Mouse (Mus musculus): ENCODE measurements around the gene Calcoco1.
A peak's percentile ranks its signal among the peaks of the same experiment; 100 is the strongest.

The Calcoco1 gene

GRCm38 (mm10) chr15:102738434-102738833 is 16.5 kb upstream of the Calcoco1 start:
- no peak for DNase-seq (ENCODE audit: low read depth in 2 of 2, low spot score in 2 of 2)

DNA sequence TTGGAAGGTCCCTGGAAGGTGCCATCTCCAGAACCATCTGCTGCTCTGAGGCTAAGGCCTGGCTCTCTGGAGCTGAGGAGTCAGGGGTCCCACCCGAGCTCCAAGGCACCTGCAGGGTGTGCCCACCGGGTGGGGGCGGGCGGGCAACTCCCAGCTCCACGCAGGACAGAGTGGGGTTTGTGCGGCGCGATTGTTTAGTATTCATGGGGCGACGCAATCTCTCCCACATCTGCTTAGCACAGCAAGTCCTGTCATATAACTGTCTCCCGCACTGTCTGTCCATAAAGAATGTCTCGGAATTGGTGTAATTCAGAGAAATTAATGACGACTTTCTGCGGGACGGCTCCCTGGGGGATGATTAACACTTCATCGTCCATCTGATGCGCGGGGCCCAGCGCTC is 15.1 kb upstream of the Calcoco1 start:
- no peak for DNase-seq (ENCODE audit: low read depth in 2 of 2, low spot score in 2 of 2)

- no peak for DNase-seq (ENCODE audit: low read depth in 2 of 2, low spot score in 2 of 2)
These were observed 14.4 kb upstream of the Calcoco1 start for GRCm38 (mm10) chr15:102736127-102736944.

- no peak for DNase-seq (ENCODE audit: low read depth in 2 of 2, low spot score in 2 of 2)
These were observed 13.1 kb upstream of the Calcoco1 start for GRCm38 (mm10) chr15:102735031-102735430.

GRCm38 (mm10) chr15:102733759-102734531 is 12.0 kb upstream of the Calcoco1 start:
- no peak for DNase-seq (ENCODE audit: low read depth in 2 of 2, low spot score in 2 of 2)

GRCm38 (mm10) chr15:102733233-102733632 is 11.3 kb upstream of the Calcoco1 start:
- no peak for DNase-seq (ENCODE audit: low read depth in 2 of 2, low spot score in 2 of 2)

GRCm38 (mm10) chr15:102732406-102732805 is 10.4 kb upstream of the Calcoco1 start:
- no peak for DNase-seq (ENCODE audit: low read depth in 2 of 2, low spot score in 2 of 2)

- no peak for DNase-seq (ENCODE audit: low read depth in 2 of 2, low spot score in 2 of 2)
These were observed 6.0 kb upstream of the Calcoco1 start for GRCm38 (mm10) chr15:102727951-102728350.

DNA sequence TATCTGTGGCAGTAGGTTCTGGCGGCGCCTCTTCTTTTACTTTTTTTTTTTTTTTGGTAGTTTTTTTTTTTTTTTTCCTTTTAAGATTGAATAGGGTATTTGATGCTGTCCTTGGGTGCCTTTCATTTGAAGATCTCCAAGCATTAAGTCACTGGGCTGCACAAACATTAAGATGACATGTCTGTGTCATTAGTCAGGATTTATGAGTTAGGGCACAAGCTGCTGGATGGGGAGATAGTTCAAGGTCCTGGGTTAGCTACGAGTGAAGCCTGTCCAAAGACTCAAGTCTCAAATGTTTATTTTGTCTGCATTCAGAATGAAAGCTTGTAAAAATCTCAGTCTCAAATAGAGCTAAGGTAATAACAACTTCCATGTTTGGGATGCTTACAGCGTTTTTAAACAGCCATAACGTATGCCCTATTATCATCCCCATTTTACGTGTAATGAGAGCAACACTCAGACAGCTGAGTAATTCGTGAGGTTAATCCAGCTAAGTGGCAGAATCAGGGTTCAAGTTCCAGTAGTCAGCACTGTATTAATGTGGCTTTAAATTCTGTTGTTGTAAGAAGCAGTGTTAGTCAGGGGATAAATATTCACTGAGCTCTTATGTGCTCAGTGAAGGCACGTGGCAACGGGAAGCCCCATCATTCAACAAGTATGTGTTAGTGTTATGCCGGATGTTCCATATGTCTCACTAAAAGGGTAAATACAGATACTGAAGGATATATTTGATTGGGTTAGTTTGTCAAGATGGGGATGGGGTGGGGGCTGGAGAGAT is 1.6 kb upstream of the Calcoco1 start:
- DNase-seq (ENCODE audit: low read depth in 2 of 2, low spot score in 2 of 2): no peak

DNA sequence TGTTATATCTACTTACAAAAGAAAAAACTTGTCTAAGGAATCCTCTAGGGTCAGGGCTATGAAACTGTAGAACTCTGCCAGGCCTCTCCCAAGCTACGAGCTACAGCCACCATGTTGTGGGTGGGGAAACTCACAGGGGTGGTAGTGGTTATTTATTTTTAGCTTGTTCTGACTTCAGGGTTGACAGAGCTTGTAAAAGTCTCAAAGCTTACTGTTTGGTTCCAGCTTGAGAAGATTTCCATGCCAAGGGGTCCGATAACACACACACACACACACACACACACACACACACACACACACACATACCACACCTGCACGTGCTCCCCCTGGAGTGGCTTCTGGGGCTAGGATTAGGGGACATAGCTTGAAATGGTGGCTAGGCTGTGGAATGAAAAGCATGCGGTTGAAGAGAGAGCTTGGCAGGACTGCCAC is 538 bp upstream of the Calcoco1 start:
- no peak for DNase-seq (ENCODE audit: low read depth in 2 of 2, low spot score in 2 of 2)

- peak; percentile 11 to 24 for DNase-seq (ENCODE audit: low read depth in 2 of 2, low spot score in 2 of 2)
These were observed 721 bp downstream of the Calcoco1 start for GRCm38 (mm10) chr15:102721016-102721898.

DNA sequence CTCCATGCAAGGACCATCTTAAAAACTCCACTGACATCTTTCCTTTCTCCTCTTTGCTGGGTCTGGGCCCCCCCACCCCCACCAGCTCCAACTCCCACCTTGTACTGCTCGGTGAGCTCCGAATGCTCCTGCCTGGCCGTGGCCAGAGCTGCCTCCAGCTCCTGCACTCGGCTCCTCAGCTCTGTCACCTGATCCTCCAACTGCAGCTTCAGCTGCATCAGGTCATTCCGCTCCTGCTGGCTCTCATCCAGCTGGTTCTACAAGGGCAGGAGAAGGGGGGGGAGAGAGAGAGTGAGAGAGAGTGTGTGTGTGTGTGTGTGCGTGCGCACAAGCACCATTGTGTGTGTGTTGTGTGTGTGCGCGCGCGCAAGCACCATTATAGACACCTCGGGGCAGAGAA is 5.8 kb downstream of the Calcoco1 start:
- no peak for DNase-seq (ENCODE audit: low read depth in 2 of 2, low spot score in 2 of 2)

DNA sequence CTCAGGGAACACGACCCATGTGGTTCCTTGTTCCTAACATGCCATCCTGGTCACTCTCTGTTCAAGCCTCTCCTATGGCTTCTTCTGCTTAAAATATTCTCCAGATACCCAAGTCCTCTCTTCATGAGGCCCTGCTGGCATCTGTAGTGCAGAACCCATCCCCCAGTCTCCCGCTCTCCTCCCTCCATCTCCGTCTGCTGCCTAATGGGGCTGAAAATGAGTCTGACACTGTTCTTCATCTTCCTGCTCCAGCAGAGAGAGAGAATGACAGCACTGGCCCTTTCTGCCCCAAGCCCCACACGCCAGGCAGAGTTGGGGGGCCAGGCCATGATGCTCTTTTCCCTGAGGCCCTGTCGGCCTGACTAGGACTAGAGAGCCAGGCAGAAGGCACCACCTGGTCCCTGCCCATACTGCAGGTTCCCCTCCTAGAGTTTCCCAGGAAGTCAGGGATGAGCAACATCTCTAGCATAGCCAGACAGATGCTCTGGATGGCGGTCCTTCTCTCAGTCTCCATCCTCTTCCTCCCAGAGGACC is 14.2 kb downstream of the Calcoco1 start:
- no peak for DNase-seq (ENCODE audit: low read depth in 2 of 2, low spot score in 2 of 2)

GRCm38 (mm10) chr15:102705923-102706503 is 16.0 kb downstream of the Calcoco1 start:
- no peak for DNase-seq (ENCODE audit: low read depth in 2 of 2, low spot score in 2 of 2)

DNA sequence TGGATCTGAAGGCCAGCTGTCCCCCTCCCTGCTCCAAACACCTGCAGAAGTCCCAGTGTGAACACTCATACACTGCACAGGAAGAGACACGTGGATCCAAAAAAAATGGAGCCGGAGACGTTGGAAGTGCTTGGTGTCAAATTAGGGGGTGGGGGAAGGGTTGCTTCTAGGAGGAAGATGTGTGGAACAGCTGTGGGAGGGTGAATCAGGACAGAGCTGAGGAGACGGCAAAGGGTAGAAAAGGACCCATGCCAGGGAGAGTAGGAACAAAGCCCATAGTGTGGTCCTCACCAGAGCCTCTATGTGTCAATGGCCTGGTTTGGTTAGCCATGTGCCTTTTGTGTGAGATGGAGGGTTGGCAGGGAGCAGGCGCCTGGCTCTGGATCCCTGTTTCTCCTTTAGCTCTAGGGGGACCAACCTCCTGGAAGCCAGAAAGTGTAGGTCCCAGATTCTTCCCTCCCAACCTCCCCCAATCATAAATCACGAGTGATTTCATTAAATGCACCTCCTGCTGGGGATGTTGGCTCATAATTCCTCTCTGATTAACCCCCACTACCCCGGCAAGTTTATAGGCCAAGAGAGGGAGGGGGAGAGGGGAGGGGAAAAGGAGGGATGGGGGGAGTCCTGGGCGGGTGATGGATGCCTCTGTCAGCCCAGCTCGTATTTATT is 16.6 kb downstream of the Calcoco1 start:
- DNase-seq (ENCODE audit: low read depth in 2 of 2, low spot score in 2 of 2): no peak

- DNase-seq (ENCODE audit: low read depth in 2 of 2, low spot score in 2 of 2): no peak
These were observed 17.2 kb downstream of the Calcoco1 start for GRCm38 (mm10) chr15:102704806-102705205.

DNA sequence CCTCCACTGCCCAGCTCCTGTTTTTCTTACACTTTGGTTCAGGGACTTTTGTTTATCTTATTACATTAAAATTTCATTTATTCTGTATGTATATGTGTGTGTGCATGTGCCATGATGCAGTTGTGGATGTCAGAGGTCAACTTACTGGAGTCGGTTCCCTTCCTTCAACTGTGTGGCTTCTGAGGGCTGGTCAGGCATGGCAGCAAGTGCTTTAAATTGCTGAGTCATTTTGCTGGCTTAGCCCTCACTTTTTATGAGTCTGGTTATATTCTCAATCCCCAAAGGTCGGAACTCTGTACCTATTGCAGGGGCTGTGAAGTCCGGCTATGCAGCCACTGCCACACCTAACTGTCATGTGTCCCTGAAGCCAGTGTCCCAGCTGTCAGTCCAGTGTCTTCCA is 19.0 kb downstream of the Calcoco1 start:
- DNase-seq (ENCODE audit: low read depth in 2 of 2, low spot score in 2 of 2): no peak

DNA sequence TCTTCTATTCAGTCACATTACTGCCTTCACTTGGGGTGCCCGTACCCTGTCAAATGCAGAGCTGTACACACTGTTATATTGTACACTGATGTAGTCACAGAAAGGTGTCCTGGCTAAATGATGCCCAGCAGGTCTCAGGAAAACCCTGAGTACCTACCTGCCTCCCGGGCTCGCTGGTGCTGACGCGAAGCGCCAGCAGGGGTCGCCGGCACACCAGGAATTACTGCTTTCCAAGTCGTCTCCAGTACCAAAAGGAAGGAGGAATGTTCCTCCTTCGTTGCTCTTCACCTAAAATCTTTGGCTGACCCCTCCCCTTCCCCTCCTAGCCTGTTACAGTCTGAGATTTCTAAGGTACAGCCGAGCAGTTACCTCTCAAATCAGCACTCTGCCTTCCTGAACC is 23.8 kb downstream of the Calcoco1 start:
- DNase-seq (ENCODE audit: low read depth in 2 of 2, low spot score in 2 of 2): peak; percentile 39 to 52

GRCm38 (mm10) chr15:102696899-102697298 is 25.1 kb downstream of the Calcoco1 start:
- no peak for DNase-seq (ENCODE audit: low read depth in 2 of 2, low spot score in 2 of 2)
